Mouse (Mus musculus): Measurements from ENCODE around the gene Gm8104. TPM values are rescaled to one million over a fixed set of nuclear protein-coding genes. Genes with fewer than 3 reads are reported as not detected.

Gm8104 gene
- not detected for polyA plus RNA-seq (2014; fragmentation: Illumina TruSeq; extraction: RNeasy Lipid Tissue Mini Kit (QIAGEN cat#74804); ENCODE audit: low read depth, low replicate concordance)

GRCm38 (mm10) chr14:43100301-43100700, at the start of gene Gm8104:
TSS of gene Gm8104 (plus strand) at chr14:43100601.

GRCm38 (mm10) chr14:43076543-43076942, 23.9 kb upstream of the Gm8104 start, which contains the start of gene Gm8094:
TSS of gene Gm8094 (minus strand) at chr14:43076643.

Other genes with a start within 250 kb of the Gm8104 start
- not detected for gene Gm21977, start 247.1 kb upstream of the Gm8104 start, polyA plus RNA-seq (2014; fragmentation: Illumina TruSeq; extraction: RNeasy Lipid Tissue Mini Kit (QIAGEN cat#74804); ENCODE audit: low read depth, low replicate concordance)
- not detected for gene Gm8082, start 107.0 kb upstream of the Gm8104 start, polyA plus RNA-seq (2014; fragmentation: Illumina TruSeq; extraction: RNeasy Lipid Tissue Mini Kit (QIAGEN cat#74804); ENCODE audit: low read depth, low replicate concordance)
- not detected for gene Gm10376, start 85.0 kb upstream of the Gm8104 start, polyA plus RNA-seq (2014; fragmentation: Illumina TruSeq; extraction: RNeasy Lipid Tissue Mini Kit (QIAGEN cat#74804); ENCODE audit: low read depth, low replicate concordance)
- gene Gm8094, start 24.0 kb upstream of the Gm8104 start, polyA plus RNA-seq (2014; fragmentation: Illumina TruSeq; extraction: RNeasy Lipid Tissue Mini Kit (QIAGEN cat#74804); ENCODE audit: low read depth, low replicate concordance) = not detected
- gene Gm7233, start 79.3 kb downstream of the Gm8104 start, polyA plus RNA-seq (2014; fragmentation: Illumina TruSeq; extraction: RNeasy Lipid Tissue Mini Kit (QIAGEN cat#74804); ENCODE audit: low read depth, low replicate concordance) = not detected
- not detected for gene Gm8122, start 134.7 kb downstream of the Gm8104 start, polyA plus RNA-seq (2014; fragmentation: Illumina TruSeq; extraction: RNeasy Lipid Tissue Mini Kit (QIAGEN cat#74804); ENCODE audit: low read depth, low replicate concordance)
- gene Gm8126, start 158.0 kb downstream of the Gm8104 start, polyA plus RNA-seq (2014; fragmentation: Illumina TruSeq; extraction: RNeasy Lipid Tissue Mini Kit (QIAGEN cat#74804); ENCODE audit: low read depth, low replicate concordance) = not detected
- not detected for gene Gm9732, start 174.4 kb downstream of the Gm8104 start, polyA plus RNA-seq (2014; fragmentation: Illumina TruSeq; extraction: RNeasy Lipid Tissue Mini Kit (QIAGEN cat#74804); ENCODE audit: low read depth, low replicate concordance)
- not detected for gene Gm8127, start 193.2 kb downstream of the Gm8104 start, polyA plus RNA-seq (2014; fragmentation: Illumina TruSeq; extraction: RNeasy Lipid Tissue Mini Kit (QIAGEN cat#74804); ENCODE audit: low read depth, low replicate concordance)
- not detected for gene 1700001F09Rik, start 247.2 kb downstream of the Gm8104 start, polyA plus RNA-seq (2014; fragmentation: Illumina TruSeq; extraction: RNeasy Lipid Tissue Mini Kit (QIAGEN cat#74804); ENCODE audit: low read depth, low replicate concordance)

Data from adrenal gland, adult 10 weeks (tissue).